Mouse (Mus musculus) ovary, adult 18-20 months (tissue): ENCODE data around the gene Nedd9.

ENCODE experiments used
- DNase-seq: peaks from one replicate; pipeline ENCODE4 v3.0.0; 2022; ENCODE audit warnings: low spot score, mixed read lengths

The Nedd9 gene

DNA sequence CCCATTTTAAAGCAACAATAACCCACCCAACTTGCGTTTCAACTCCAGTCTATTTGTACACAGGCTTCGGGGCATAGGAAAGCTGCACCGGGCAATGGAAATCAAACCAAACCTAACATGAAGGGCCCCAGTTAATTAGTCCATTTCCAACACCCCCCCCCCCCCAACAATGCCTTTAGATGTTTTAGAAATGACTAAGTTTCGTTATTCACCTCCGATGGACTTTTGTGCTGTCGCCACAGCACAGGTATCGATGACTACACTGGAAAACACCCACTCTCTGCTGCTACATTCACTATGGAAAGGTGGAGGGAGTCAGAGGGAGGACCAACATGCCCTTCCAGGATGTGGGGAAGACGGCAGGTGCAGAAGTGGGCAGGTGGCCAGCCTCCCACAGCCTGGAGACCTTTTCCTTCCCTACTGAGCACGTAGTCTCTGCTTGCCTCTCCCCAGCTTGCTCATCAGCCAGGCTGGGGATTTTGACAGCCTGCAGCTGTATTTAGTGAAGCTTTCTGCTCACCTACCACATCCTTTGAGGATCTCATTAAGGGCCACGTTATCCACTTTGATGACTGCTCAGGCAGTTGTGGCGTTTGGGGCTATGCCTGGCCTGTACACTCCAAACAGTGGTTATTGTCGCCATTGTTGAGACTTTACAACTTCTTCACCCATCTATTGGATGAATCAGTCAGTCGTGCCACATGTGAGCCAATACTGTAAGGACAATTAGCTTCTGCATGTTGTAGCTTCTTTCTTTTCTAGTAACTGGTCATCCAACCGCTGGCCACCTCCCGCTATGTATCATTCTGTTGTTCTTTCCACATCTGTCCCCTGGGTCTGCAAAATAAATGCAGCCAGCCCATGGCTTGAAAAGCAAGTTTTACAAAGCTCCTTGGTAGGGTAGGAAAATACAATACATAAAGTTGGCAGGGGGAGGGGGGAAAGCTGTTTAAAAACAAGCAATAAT, 33.7 kb downstream of the Nedd9 start:
- no peak for DNase-seq

- DNase-seq, result no peak
Measured at GRCm38 (mm10) chr13:41450821-41451220, 36.3 kb downstream of the Nedd9 start.

DNA sequence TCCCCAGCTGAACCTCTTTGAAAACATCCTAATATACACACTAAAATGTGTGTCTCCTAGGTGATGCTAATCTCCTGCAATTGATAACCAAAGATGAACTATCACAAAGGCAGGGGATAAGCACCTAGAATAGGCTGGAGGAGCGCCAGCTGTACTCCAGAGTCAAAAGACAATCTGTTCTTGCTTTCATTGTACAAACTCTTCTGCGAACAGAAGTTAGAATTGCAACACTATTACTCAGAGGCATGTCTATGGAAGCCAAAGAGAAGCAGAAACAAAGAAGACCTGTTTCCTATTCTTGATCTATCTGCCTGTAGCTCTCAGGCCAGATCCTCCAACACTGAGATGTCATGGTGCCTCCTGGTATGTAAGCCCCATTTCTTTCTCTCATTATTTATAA, 38.0 kb downstream of the Nedd9 start:
- no peak for DNase-seq

DNA sequence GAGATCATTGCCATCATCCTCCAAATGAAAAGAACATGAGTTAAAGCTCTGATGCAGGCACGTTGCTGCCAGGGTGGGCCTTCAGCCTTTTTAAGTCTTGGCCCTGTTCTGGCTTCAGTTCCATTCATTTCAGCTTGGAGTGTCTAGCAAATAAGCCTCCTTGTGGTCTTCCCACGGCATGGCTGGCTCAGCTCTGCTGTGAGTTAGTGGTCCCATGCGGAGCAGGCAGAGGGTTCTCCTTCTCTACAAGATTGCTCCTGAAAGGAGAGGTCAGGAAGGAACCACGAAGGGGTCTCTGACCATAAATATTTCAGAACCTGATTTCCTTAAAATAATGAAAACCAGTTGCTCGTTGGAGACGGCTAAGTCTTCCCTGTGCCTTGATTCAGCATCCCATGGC, 40.0 kb downstream of the Nedd9 start:
- no peak for DNase-seq

GRCm38 (mm10) chr13:41446591-41446990, 40.6 kb downstream of the Nedd9 start:
- DNase-seq, result no peak

- DNase-seq, result no peak
Measured at GRCm38 (mm10) chr13:41445067-41445808, 41.9 kb downstream of the Nedd9 start.

- no peak for DNase-seq
Measured at GRCm38 (mm10) chr13:41444230-41444629, 42.9 kb downstream of the Nedd9 start.

- no peak for DNase-seq
Measured at GRCm38 (mm10) chr13:41442145-41442544, 45.0 kb downstream of the Nedd9 start.

- DNase-seq, result no peak
Measured at GRCm38 (mm10) chr13:41440205-41440604, 47.0 kb downstream of the Nedd9 start.

DNA sequence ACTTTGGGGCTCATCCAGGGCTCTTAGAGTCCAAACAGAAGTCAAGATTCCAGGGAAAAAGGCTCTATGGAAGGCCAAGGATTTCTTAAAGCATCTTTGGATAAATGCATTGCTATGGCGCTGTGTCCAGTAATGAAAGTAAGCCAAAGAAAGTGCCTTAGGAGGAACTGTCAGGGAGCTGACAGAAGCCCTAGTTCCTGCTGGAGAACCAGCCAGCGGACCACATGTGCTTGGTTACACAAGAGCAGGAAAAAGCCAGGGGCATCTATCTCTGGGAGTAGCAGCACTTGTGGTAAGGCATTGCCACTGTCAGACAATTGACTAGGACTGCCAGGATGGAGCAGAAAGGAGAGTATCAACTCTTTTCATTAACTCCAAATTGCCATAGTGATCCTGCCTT, 49.8 kb downstream of the Nedd9 start:
- no peak for DNase-seq

GRCm38 (mm10) chr13:41436731-41437130, 50.4 kb downstream of the Nedd9 start:
- no peak for DNase-seq

GRCm38 (mm10) chr13:41433201-41433600, 54.0 kb downstream of the Nedd9 start:
- DNase-seq, result no peak

GRCm38 (mm10) chr13:41431795-41432194, 55.4 kb downstream of the Nedd9 start:
- no peak for DNase-seq

- DNase-seq, result no peak
Measured at GRCm38 (mm10) chr13:41427046-41427445, 60.1 kb downstream of the Nedd9 start.

GRCm38 (mm10) chr13:41423463-41424074, 63.6 kb downstream of the Nedd9 start:
- no peak for DNase-seq

GRCm38 (mm10) chr13:41422581-41422980, 64.6 kb downstream of the Nedd9 start:
- DNase-seq, result no peak

- DNase-seq, result peak; percentile 34
Measured at GRCm38 (mm10) chr13:41420376-41420775, 66.8 kb downstream of the Nedd9 start.

GRCm38 (mm10) chr13:41418198-41418869, 68.8 kb downstream of the Nedd9 start:
- no peak for DNase-seq

DNA sequence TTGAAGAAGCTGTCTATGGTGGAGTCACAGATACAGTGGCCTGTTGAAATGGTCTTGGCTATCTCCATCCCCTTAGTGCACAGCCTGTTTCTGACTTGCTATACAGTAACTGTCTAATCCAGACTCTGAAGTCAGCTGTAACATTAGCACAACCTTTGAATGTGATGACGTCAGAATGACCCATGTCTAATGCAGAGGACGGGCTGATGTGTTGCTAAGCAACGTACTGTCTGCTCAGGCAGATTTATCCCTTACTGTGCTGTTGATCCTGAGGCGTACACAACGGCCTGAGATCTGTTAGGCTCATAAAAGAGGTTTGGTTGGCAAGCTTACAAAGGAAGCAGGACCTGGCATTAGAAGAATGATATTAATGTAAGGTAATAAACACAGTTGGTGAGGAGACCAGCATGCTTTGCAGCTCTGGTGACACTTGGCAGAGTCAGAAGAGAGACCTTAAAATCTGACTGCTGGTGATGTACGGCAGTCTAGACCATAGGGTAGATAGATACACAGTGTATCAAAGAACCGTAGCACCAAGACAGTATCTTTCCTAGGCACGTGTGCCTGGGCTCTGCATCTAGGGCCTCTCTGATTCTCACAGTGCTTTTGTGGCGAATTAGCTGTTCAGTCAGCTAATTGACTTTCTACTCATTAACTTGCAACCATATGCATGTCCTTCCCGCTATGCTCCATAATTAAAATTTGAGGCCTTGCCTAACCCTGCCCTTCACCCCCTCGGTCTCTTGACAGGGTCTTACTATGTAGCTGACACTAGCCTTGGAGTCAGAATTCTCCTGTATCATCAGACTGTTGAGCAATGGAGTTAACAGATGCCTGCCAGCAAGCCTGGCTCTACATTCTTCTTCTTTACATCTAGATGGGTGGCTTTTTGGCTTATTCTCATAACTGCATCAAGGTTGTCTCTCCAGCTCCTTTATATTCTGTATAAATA, 70.8 kb downstream of the Nedd9 start:
- no peak for DNase-seq

DNA sequence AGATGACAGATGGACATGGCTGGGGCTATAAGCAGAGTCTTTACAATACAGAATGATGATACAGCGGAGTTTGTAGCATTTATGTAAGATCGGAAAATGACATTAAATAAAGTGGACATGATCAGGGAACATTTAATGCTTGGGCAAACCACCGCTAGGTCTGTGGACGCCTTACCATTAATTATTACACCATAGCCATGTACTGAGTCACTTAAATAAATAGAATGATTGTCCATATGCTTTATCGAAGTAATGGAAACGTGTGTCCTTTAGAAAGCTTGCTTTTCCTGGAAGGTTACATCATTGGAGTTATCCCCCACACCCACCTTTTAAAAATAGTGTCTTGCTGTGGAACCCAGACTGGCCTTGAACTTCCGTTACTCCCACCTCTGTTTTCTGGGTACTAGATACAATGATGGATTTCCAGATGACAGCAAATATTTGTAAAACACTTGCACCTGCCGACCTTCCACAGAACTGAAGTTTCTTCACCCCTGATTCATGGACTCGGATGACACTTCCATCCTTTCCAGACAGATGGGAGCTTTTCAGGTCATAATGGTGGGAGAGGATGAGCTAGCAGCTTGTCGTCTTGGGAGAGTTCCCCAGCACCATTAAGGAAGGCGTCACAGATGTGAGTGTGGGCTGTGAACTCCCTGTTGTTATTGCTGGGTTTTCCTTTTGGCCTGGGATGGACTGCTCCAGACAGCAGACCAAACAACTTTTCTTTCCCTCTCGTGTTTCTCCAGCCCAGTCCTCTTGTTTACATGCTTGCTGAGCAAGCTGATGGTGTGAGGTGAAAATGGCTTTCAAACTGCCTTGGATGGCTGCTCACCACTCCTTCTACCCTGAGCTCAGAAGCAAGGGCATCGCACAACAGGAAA, 76.7 kb downstream of the Nedd9 start:
- no peak for DNase-seq
